In the genomic region with DNA sequence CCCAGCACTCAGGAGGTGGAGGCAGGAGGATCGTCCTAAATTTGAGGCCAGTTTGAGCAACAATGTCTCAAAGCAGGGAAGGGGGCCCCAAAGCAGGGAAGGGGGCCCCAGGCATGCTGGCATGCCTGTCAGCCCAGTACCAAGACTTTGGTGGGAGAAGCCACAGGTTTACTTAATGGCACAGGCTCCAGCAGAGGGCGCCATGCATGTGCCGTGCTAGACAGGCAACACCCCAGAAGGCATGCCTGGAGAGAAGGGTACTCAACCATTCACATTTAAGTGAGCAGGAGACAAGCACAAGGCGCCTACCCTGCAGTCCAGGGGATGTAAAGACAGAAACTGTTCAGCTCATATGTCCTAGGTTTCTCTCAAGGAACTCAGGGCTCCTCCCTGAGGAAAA, we compare ENCODE assay signal across 7 mouse cellular contexts. TPM values are rescaled to one million over a fixed set of nuclear protein-coding genes. Genes with fewer than 3 reads are reported as not detected.
DNase-seq lines count a peak whose midpoint lies in the region; ATAC-seq and TF ChIP-seq lines count a peak whose summit lies in the region.

No protein-coding gene starts in this region.

- H3K4me3 ChIP-seq in G1E (ENCODE audit: low read depth, low read length), result no peak overlapping the region
- no peak overlapping the region for H3K4me3 ChIP-seq in embryonic facial prominence, embryonic 11.5 days (ENCODE audit: low read depth, low read length)

- H3K9ac ChIP-seq in embryonic facial prominence, embryonic 11.5 days (replicated peaks; ENCODE audit: low read length), result no peak overlapping the region

- peaks cover 82% of the 10 kb centered on the region for H3K36me3 ChIP-seq in G1E (replicated peaks)
- no peaks in the 10 kb centered on the region for H3K36me3 ChIP-seq in embryonic facial prominence, embryonic 11.5 days (replicated peaks; ENCODE audit: control insufficient read depth, insufficient read depth, low read depth, low read length)

- no peaks in the 10 kb centered on the region for H3K27me3 ChIP-seq in G1E (ENCODE audit: insufficient read depth, low read length)
- H3K27me3 ChIP-seq in embryonic facial prominence, embryonic 11.5 days (ENCODE audit: control insufficient read depth, insufficient read depth, low read length), result no peaks in the 10 kb centered on the region

- peak; percentile 82 for TF ChIP-seq CTCF in G1E (IDR thresholded peaks at IDR 0.05; ENCODE audit: low read depth, low read length)

- intact Hi-C loops in heart, postnatal 14 days (cut with DNase I), result loop anchor here (2.0 kb wide), 1 partner anchor 54 kb away; no protein-coding TSS in a partner anchor
- intact Hi-C loops in left cerebral cortex, postnatal 25 days (cut with DNase I), result loop anchor here (2.0 kb wide), 2 partner anchors 54 to 118 kb away; no protein-coding TSS in a partner anchor

- H3K4me2 ChIP-seq in embryonic facial prominence, embryonic 11.5 days (ENCODE audit: low read depth, low read length), result no peak overlapping the region

- peak; percentile 62 for DNase-seq in G1E (ENCODE audit: low spot score)
- DNase-seq in adrenal gland, postnatal 25 days, result peak; percentile 88
- DNase-seq in embryonic facial prominence, embryonic 11.5 days (ENCODE audit: low spot score), result peak; percentile 87
- peak; percentile 81 to 90 for DNase-seq in heart, postnatal 14 days
- DNase-seq in left cerebral cortex, postnatal 25 days (ENCODE audit: low spot score in 2 of 2), result peak; percentile 73 to 76
- peak; percentile 83 for DNase-seq in mesoderm, embryonic 11.5 days (ENCODE audit: low read depth, low spot score)
- peak; percentile 78 to 94 for DNase-seq in spleen, postnatal 4 days (ENCODE audit: low spot score in 2 of 2)

- peaks cover 27% of the 10 kb centered on the region for H3K4me1 ChIP-seq in G1E (ENCODE audit: insufficient read depth, low read depth, low read length)
- H3K4me1 ChIP-seq in embryonic facial prominence, embryonic 11.5 days (ENCODE audit: control insufficient read depth, insufficient read depth, low read length), result no peaks in the 10 kb centered on the region

- WGBS in embryonic facial prominence, embryonic 11.5 days, result 2% methylated on average over 4 of the region's 4 CpGs

- no peak overlapping the region for H3K27ac ChIP-seq in embryonic facial prominence, embryonic 11.5 days (replicated peaks; ENCODE audit: low read depth, low read length)

- no peaks in the 10 kb centered on the region for H3K9me3 ChIP-seq in G1E (replicated peaks)
- H3K9me3 ChIP-seq in embryonic facial prominence, embryonic 11.5 days (replicated peaks; ENCODE audit: control insufficient read depth, low read length), result no peaks in the 10 kb centered on the region

- ATAC-seq in G1E (ENCODE audit: extremely low read depth, insufficient number of reproducible peaks, low FRiP score, poor library complexity, severe bottlenecking), result peak; percentile 34
- no peak for ATAC-seq in embryonic facial prominence, embryonic 11.5 days (replicated peaks; ENCODE audit: insufficient number of reproducible peaks, low FRiP score, low TSS enrichment, low read depth)

RNA-seq across cellular contexts. Expression of gene Wdr34, which starts 6.2 kb away (rescaled TPM):
- total RNA-seq in G1E (2014; fragmentation: Nextera tagmentation) (15.1 and 17.9 TPM in 2 replicates), G1E (2017) (9.6 and 13.5 TPM in 2 replicates)
- 35.5 and 38.4 TPM in 2 replicates for polyA plus RNA-seq in G1E (2012)
- 18.5 and 26.6 TPM in 2 replicates for total RNA-seq in adrenal gland, postnatal 25 days (2021)
- 29.7 and 29.8 TPM in 2 replicates for polyA plus RNA-seq in embryonic facial prominence, embryonic 11.5 days (2014; fragmentation: Nextera tagmentation; extraction: Ambion mirVana)
- total RNA-seq in heart, postnatal 14 days (2021), result 1 to 10 TPM; 7.2 TPM
- 10 to 100 TPM; 37.4 to 37.9 TPM for total RNA-seq in left cerebral cortex, postnatal 25 days (2021)

RNA-seq across cellular contexts. Expression of gene Set, which starts 14.7 kb away (rescaled TPM):
- total RNA-seq in G1E (2014; fragmentation: Nextera tagmentation), result 751 and 948 TPM in 2 replicates
- 667 and 849 TPM in 2 replicates for total RNA-seq in G1E (2017)
- polyA plus RNA-seq in G1E (2012), result 806 and 885 TPM in 2 replicates
- 244 and 253 TPM in 2 replicates for total RNA-seq in adrenal gland, postnatal 25 days (2021)
- 705 and 768 TPM in 2 replicates for polyA plus RNA-seq in embryonic facial prominence, embryonic 11.5 days (2014; fragmentation: Nextera tagmentation; extraction: Ambion mirVana)
- 10 to 100 TPM; 93.9 to 97.0 TPM for total RNA-seq in heart, postnatal 14 days (2021)
- 100 to 1,000 TPM; 186 to 193 TPM for total RNA-seq in left cerebral cortex, postnatal 25 days (2021)

RNA-seq across cellular contexts. Expression of gene Pkn3, which starts 35.0 kb away (rescaled TPM):
- total RNA-seq in G1E (2014; fragmentation: Nextera tagmentation), result 1.6 and 2.4 TPM in 2 replicates
- total RNA-seq in G1E (2017), result 4.5 and 5.9 TPM in 2 replicates
- 13.3 and 14.5 TPM in 2 replicates for polyA plus RNA-seq in G1E (2012)
- 7.6 and 8.6 TPM in 2 replicates for total RNA-seq in adrenal gland, postnatal 25 days (2021)
- 7.8 and 8.8 TPM in 2 replicates for polyA plus RNA-seq in embryonic facial prominence, embryonic 11.5 days (2014; fragmentation: Nextera tagmentation; extraction: Ambion mirVana)
- total RNA-seq in heart, postnatal 14 days (2021), result 10 to 100 TPM; 10.3 to 12.2 TPM
- total RNA-seq in left cerebral cortex, postnatal 25 days (2021), result 1 to 10 TPM; 1.6 to 2.4 TPM

RNA-seq across cellular contexts. Expression of gene Zdhhc12, which starts 51.0 kb away (rescaled TPM):
- 25.4 and 29.4 TPM in 2 replicates for total RNA-seq in G1E (2014; fragmentation: Nextera tagmentation)
- total RNA-seq in G1E (2017), result 9.5 and 10.3 TPM in 2 replicates
- 31.0 and 31.4 TPM in 2 replicates for polyA plus RNA-seq in G1E (2012)
- total RNA-seq in adrenal gland, postnatal 25 days (2021), result 26.0 and 27.4 TPM in 2 replicates
- 30.9 and 31.6 TPM in 2 replicates for polyA plus RNA-seq in embryonic facial prominence, embryonic 11.5 days (2014; fragmentation: Nextera tagmentation; extraction: Ambion mirVana)
- total RNA-seq in heart, postnatal 14 days (2021), result 1 to 10 TPM; 5.2 to 5.6 TPM
- total RNA-seq in left cerebral cortex, postnatal 25 days (2021), result 1 to 10 TPM; 8.5 to 8.8 TPM
